Mouse (Mus musculus) midbrain, postnatal 0 days (tissue): ENCODE data around the gene Pcyt2. TPM values are rescaled to one million over a fixed set of nuclear protein-coding genes. Genes with fewer than 3 reads are reported as not detected.
A peak's percentile ranks its signal among the peaks of the same experiment; 100 is the strongest.

Experiments used
- ATAC-seq: fragments of 200-750 bp; cut with Nextera tagmentation; 2 replicates; pipeline ENCODE4 v1.8.0; 2017; ENCODE audit warnings: moderate number of reproducible peaks, mild to moderate bottlenecking, moderate TSS enrichment, moderate library complexity; ENCODE audit not compliant: low FRiP score
- DNase-seq: peaks from one replicate; pipeline ENCODE4 v3.0.0-alpha.2; 2015; ENCODE audit warnings: low spot score
- H3K27ac ChIP-seq: fragments of 300-500 bp; sonication (generic); 2 replicates; pipeline ENCODE4 v1.5.1; 2014; ENCODE audit warnings: low read depth, mild to moderate bottlenecking, low read length, mixed read lengths
- H3K27me3 ChIP-seq: fragments of 300-500 bp; sonication (generic); 2 replicates; pipeline ENCODE4 v1.6.1; 2014; ENCODE audit warnings: low read length, control low read depth, mixed read lengths; ENCODE audit not compliant: insufficient read depth
- H3K36me3 ChIP-seq: fragments of 300-500 bp; sonication (generic); 2 replicates; pipeline ENCODE4 v1.6.1; 2014; ENCODE audit warnings: low read length, control low read depth, mixed read lengths; ENCODE audit not compliant: insufficient read depth
- H3K4me1 ChIP-seq: fragments of 300-500 bp; sonication (generic); 2 replicates; pipeline ENCODE4 v1.6.1; 2014; ENCODE audit warnings: mild to moderate bottlenecking, control low read depth, antibody characterized with exemption, low read length, mixed read lengths; ENCODE audit not compliant: insufficient read depth
- H3K4me2 ChIP-seq: fragments of 300-500 bp; sonication (generic); 2 replicates; pipeline ENCODE4 v1.6.1; 2014; ENCODE audit warnings: low read depth, mild to moderate bottlenecking, low read length, mixed read lengths; ENCODE audit not compliant: poor library complexity, severe bottlenecking
- H3K4me3 ChIP-seq: fragments of 300-500 bp; sonication (generic); 2 replicates; pipeline ENCODE4 v1.5.1; 2014; ENCODE audit warnings: low read depth, mild to moderate bottlenecking, low read length, moderate library complexity
- H3K9ac ChIP-seq: fragments of 300-500 bp; sonication (generic); replicated peaks from 2 replicates; pipeline ENCODE4 v1.6.1; 2014; ENCODE audit warnings: mild to moderate bottlenecking, low read length, moderate library complexity, mixed read lengths; ENCODE audit not compliant: poor library complexity, severe bottlenecking
- H3K9me3 ChIP-seq: fragments of 300-500 bp; sonication (generic); 2 replicates; pipeline ENCODE4 v1.6.1; 2016; ENCODE audit warnings: low read length, control low read depth
- CTCF ChIP-seq: IDR thresholded peaks from 2 replicates; pipeline ENCODE4 v1.5.1; 2016; ENCODE audit warnings: antibody characterized with exemption, mild to moderate bottlenecking
- WGBS: fragments of 180-500 bp; shearing (Covaris S2); extraction: QIAGEN DNeasy Blood & Tissue Kit; methylation state at CpG from one replicate; pipeline ENCODE4 v1.1.7; 2014; 5-methylcytosine and 5-hydroxymethylcytosine counted together
- polyA plus RNA-seq: library from polyadenylated mRNA; unstranded; fragments of >200 nt; fragmentation: Nextera tagmentation; extraction: Ambion mirVana; gene quantifications from 2 replicates; pipeline ENCODE4 v1.2.1, GENCODE M21; 2015
- total RNA-seq: library from RNA; depleted of rRNA; stranded (reverse); fragments of >200 nt; gene quantifications from 2 replicates; pipeline ENCODE4 v1.2.3, GENCODE M21; 2014

Pcyt2 gene
- total and polyA plus RNA-seq, 2 experiments from 2014 or later = 129 to 137 TPM

GRCm38 (mm10) chr11:120651872-120652271 lies 34.1 kb upstream of the Pcyt2 start:
- peaks cover 11% of the 10 kb centered on the region for H3K27me3 ChIP-seq

GRCm38 (mm10) chr11:120648001-120648476 lies 30.3 kb upstream of the Pcyt2 start, which contains the start of gene Myadml2:
Gene Myadml2, minus strand, starts transcription at chr11:120648158.
- Histone ChIP-seq H3K27me3 (no peaks in the 10 kb centered on the region), H3K9me3 (no peaks in the 10 kb centered on the region), H3K4me1 (peaks cover 5% of the 10 kb centered on the region; the same call in 1 of the 2 replicates), H3K4me3 (peak within 1 kb of the TSS; percentile 28), H3K9ac (peak within 1 kb of the TSS; percentile 42; the same call in 1 of the 2 replicates), H3K4me2 (peak within 1 kb of the TSS; percentile 50), H3K27ac (no peak within 1 kb of the TSS), H3K36me3 (no peaks in the 10 kb centered on the region)
- no peak for DNase-seq
- WGBS = 8% methylated on average over 13 of the region's 13 CpGs
- TF ChIP-seq CTCF = no peak
- ATAC-seq = no peak

More at GRCm38 (mm10) chr11:120651872-120652271, 34.1 kb upstream of the Pcyt2 start:
- H3K4me1 ChIP-seq = peaks cover 5% of the 10 kb centered on the region; the same call in 1 of the 2 replicates
- DNase-seq (no peak), ATAC-seq (no peak)
- H3K36me3 ChIP-seq = no peaks in the 10 kb centered on the region
- H3K9ac ChIP-seq = no peak overlapping the region
- no peaks in the 10 kb centered on the region for H3K9me3 ChIP-seq
- TF ChIP-seq CTCF = peak; percentile 41
- no peak overlapping the region for H3K27ac ChIP-seq
- no peak overlapping the region for H3K4me2 ChIP-seq
- no peak overlapping the region for H3K4me3 ChIP-seq
- 68% methylated on average over 3 of the region's 3 CpGs for WGBS

GRCm38 (mm10) chr11:120647047-120647830 lies 29.5 kb upstream of the Pcyt2 start:
- no peak overlapping the region for H3K9ac ChIP-seq
- H3K4me1 ChIP-seq = peaks cover 5% of the 10 kb centered on the region; the same call in 1 of the 2 replicates
- peak overlapping the region; percentile 50 for H3K4me2 ChIP-seq
- H3K27me3 ChIP-seq = no peaks in the 10 kb centered on the region
- peak overlapping the region; percentile 28 for H3K4me3 ChIP-seq
- H3K36me3 ChIP-seq = no peaks in the 10 kb centered on the region
- TF ChIP-seq CTCF = no peak
- WGBS = 87% methylated on average over 35 of the region's 35 CpGs
- no peak overlapping the region for H3K27ac ChIP-seq
- ATAC-seq (no peak), DNase-seq (no peak)
- H3K9me3 ChIP-seq = no peaks in the 10 kb centered on the region

- H3K36me3 ChIP-seq = no peaks in the 10 kb centered on the region
- TF ChIP-seq CTCF = no peak
- peak within 1 kb of the TSS; percentile 3 for H3K27ac ChIP-seq
- peak within 1 kb of the TSS; percentile 69 for H3K9ac ChIP-seq
- H3K27me3 ChIP-seq = no peaks in the 10 kb centered on the region
- peaks cover 5% of the 10 kb centered on the region; the same call in 1 of the 2 replicates for H3K4me1 ChIP-seq
- peak; percentile 96 for ATAC-seq
- DNase-seq = peak; percentile 93
- WGBS = under 1% methylated on average over 15 of the region's 15 CpGs
- no peaks in the 10 kb centered on the region for H3K9me3 ChIP-seq
- H3K4me2 ChIP-seq = peak within 1 kb of the TSS; percentile 78
- peak within 1 kb of the TSS; percentile 38 for H3K4me3 ChIP-seq
These were observed 25.9 kb upstream of the Pcyt2 start, which contains the start of gene Pycr1 for GRCm38 (mm10) chr11:120643601-120643987. Gene Pycr1, minus strand, starts transcription at chr11:120643769.

- Histone ChIP-seq H3K9me3 (no peaks in the 10 kb centered on the region), H3K27me3 (no peaks in the 10 kb centered on the region), H3K4me3 (peak overlapping the region; percentile 38), H3K36me3 (no peaks in the 10 kb centered on the region), H3K27ac (peak overlapping the region; percentile 3; the same call in 1 of the 2 replicates), H3K4me2 (peak overlapping the region; percentile 78), H3K4me1 (peaks cover 3% of the 10 kb centered on the region; the same call in 1 of the 2 replicates), H3K9ac (peak overlapping the region; percentile 69)
- WGBS = 3% methylated on average over 18 of the region's 18 CpGs
- no peak for TF ChIP-seq CTCF
- no peak for DNase-seq
- peak; percentile 39; the same call in 1 of the 2 replicates for ATAC-seq
These were observed 25.3 kb upstream of the Pcyt2 start for GRCm38 (mm10) chr11:120642939-120643600.
